Mouse (Mus musculus): ENCODE data around the gene Cbl.

- TF ChIP-seq EP300 (optimal IDR thresholded peaks at IDR 0.05) (no peak), CTCF (IDR thresholded peaks at IDR 0.05; ENCODE audit: low read depth) (no peak)
Measured at GRCm38 (mm10) chr9:44181537-44181936, 52.3 kb downstream of the Cbl start.
